Mouse (Mus musculus) kidney, adult 18-20 months (tissue): ENCODE data around the gene Cdk13.
A peak's percentile ranks its signal among the peaks of the same experiment; 100 is the strongest.

ENCODE experiments used
- DNase-seq: peaks from one replicate; pipeline ENCODE4 v3.0.0; 2021

Gene Cdk13

GRCm38 (mm10) chr13:17804909-17805613 is at the start of gene Cdk13:
Cdk13 (minus strand) TSS chr13:17805097.
- DNase-seq = peak; percentile 99

- DNase-seq = no peak
Measured at GRCm38 (mm10) chr13:17843336-17843735, 38.4 kb upstream of the Cdk13 start.

- no peak for DNase-seq
Measured at GRCm38 (mm10) chr13:17842756-17843155, 37.9 kb upstream of the Cdk13 start.

- no peak for DNase-seq
Measured at GRCm38 (mm10) chr13:17839137-17839536, 34.2 kb upstream of the Cdk13 start.

- DNase-seq = peak; percentile 49
Measured at GRCm38 (mm10) chr13:17838484-17838851, 33.6 kb upstream of the Cdk13 start.

GRCm38 (mm10) chr13:17837610-17838483 is 33.0 kb upstream of the Cdk13 start:
- DNase-seq = peak; percentile 45

GRCm38 (mm10) chr13:17836808-17837207 is 31.9 kb upstream of the Cdk13 start:
- DNase-seq = no peak

- DNase-seq = no peak
Measured at GRCm38 (mm10) chr13:17832940-17833339, 28.0 kb upstream of the Cdk13 start.

GRCm38 (mm10) chr13:17817226-17817625 is 12.3 kb upstream of the Cdk13 start:
- DNase-seq = no peak

- DNase-seq = no peak
Measured at GRCm38 (mm10) chr13:17805614-17805975, 698 bp upstream of the Cdk13 start.

- DNase-seq = peak; percentile 59
Measured at GRCm38 (mm10) chr13:17804058-17804841, 647 bp downstream of the Cdk13 start.

GRCm38 (mm10) chr13:17803331-17804057 is 1.4 kb downstream of the Cdk13 start:
- peak; percentile 83 for DNase-seq

- no peak for DNase-seq
Measured at GRCm38 (mm10) chr13:17802880-17803279, 2.0 kb downstream of the Cdk13 start.

- DNase-seq = no peak
Measured at GRCm38 (mm10) chr13:17799735-17800134, 5.2 kb downstream of the Cdk13 start.

- DNase-seq = no peak
Measured at GRCm38 (mm10) chr13:17795757-17796456, 9.0 kb downstream of the Cdk13 start.

GRCm38 (mm10) chr13:17783643-17784042 is 21.3 kb downstream of the Cdk13 start:
- no peak for DNase-seq

GRCm38 (mm10) chr13:17779923-17780322 is 25.0 kb downstream of the Cdk13 start:
- DNase-seq = no peak

- no peak for DNase-seq
Measured at GRCm38 (mm10) chr13:17776303-17776702, 28.6 kb downstream of the Cdk13 start.

- DNase-seq = no peak
Measured at GRCm38 (mm10) chr13:17775364-17775763, 29.5 kb downstream of the Cdk13 start.

GRCm38 (mm10) chr13:17773112-17773511 is 31.8 kb downstream of the Cdk13 start:
- DNase-seq = no peak

GRCm38 (mm10) chr13:17772574-17772973 is 32.3 kb downstream of the Cdk13 start:
- no peak for DNase-seq

- DNase-seq = no peak
Measured at GRCm38 (mm10) chr13:17762405-17762804, 42.5 kb downstream of the Cdk13 start.
